Mouse (Mus musculus) liver, embryonic 14.5 days (tissue): ENCODE results near the gene Phf19.

ENCODE experiments used
- CTCF ChIP-seq: IDR thresholded peaks from 2 replicates; pipeline ENCODE4 v1.5.1; 2016; ENCODE audit warnings: antibody characterized with exemption, low read depth, control low read depth
- EP300 ChIP-seq: IDR thresholded peaks from 2 replicates; pipeline ENCODE4 v1.6.1; 2016; ENCODE audit warnings: antibody characterized with exemption, low read depth

GRCm38 (mm10) chr2:34912613-34913012 is 1.2 kb downstream of the Phf19 start:
- TF ChIP-seq CTCF (no peak), EP300 (no peak)
